Mouse (Mus musculus) spleen, adult 2 months (tissue): ENCODE data around the gene Gm49661.

Experiments
- CTCF ChIP-seq: fragments of 200-500 bp; IDR thresholded peaks from 2 replicates; pipeline ENCODE4 v1.5.1; 2011; ENCODE audit warnings: mild to moderate bottlenecking, inconsistent platforms; ENCODE audit not compliant: insufficient read depth, insufficient read length, insufficient replicate concordance; ENCODE audit errors: extremely low read depth
- POLR2A ChIP-seq: fragments of 200-500 bp; IDR thresholded peaks from 2 replicates; pipeline ENCODE4 v1.6.1; 2011; ENCODE audit warnings: low read depth, low read length, inconsistent platforms

DNA sequence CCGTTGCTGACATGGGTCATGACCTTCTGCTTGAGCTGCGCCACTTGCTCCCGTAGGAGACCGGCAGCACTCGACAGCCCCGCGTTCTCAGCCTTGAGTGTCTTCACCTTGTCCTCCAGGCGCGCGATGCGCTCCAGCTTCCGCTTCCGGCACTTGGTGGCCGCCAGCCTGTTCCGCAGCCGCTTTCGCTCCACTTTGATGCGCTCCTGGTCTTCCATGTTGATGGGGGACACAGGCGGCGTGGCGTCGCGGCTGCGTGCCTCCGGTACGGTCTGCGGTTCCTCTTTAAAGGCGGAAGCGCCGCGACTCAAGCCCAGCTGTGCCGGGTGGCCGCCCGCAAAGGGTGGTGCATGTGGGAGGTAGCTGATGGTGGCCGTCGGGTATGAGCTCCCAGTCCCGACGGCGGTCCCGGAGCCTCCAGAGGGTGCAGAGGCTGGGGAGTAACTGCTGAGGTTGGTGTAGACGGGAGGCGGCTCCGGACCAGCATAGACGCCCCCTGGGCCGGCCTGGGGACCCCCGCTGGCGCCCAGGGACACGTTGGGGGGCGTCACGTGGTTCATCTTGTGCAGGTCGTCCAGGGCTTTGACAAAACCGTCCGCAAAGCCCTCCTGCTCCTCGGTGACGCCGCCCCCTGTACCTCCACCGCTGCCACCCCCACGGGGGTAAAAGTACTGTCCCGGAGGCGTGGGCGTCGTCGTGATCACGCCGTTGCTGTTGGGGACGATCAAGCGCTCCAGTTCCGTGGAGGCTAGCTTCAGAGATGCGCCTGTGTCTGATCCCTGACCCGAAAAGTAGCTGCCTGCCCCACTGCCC lies 8.4 kb upstream of the Gm49661 start:
- TF ChIP-seq CTCF = no peak
- no peak; the same call in 1 of the 2 replicates for TF ChIP-seq POLR2A
